Mouse (Mus musculus) A20 (cell line): Measurements from ENCODE around the gene Stil.
"Not testable (repeated sequence)": the region's sequence is repeated elsewhere in the genome, so short reads cannot be mapped to it uniquely, and the experiment has no call there.

ENCODE experiments used
- DNase-seq: peaks from one replicate; pipeline ENCODE4 v3.0.0-alpha.2; 2011; ENCODE audit warnings: low read depth, low spot score

The Stil gene

DNA sequence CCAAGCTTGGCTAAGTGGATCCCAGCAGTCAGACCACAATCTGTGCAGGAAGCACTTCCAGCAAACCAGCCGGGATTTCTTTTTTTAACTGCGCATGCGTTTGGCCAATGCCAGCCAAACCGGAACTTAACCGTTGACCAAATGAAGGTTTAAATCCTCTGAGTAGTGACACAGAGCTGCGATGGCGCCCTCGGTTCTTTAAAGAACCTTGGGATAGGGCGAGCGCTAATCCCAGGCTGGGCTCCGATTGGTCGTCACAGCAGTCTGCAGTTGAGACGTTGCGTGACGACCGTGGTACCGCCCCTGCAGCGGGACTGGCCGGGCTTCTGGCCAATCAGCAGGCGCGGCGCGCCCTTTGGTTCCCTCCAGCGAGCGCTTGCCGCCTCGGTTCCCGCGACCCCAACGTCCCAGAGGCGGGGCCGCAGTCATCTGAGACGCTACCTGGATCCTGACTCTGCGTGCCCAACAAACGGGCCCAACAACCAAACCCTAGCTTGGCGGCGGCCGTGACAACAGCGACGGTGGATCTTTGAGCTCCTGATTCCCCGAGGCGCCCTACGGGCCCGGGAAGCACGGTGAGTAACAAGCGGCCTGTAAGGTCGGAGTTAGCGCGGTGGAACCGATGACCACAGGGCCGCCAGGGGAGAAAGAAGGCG, at the start of gene Stil:
Gene Stil, plus strand, starts transcription at position 387 of the 656 bp plus-strand sequence.
- DNase-seq: peak; percentile 98

DNA sequence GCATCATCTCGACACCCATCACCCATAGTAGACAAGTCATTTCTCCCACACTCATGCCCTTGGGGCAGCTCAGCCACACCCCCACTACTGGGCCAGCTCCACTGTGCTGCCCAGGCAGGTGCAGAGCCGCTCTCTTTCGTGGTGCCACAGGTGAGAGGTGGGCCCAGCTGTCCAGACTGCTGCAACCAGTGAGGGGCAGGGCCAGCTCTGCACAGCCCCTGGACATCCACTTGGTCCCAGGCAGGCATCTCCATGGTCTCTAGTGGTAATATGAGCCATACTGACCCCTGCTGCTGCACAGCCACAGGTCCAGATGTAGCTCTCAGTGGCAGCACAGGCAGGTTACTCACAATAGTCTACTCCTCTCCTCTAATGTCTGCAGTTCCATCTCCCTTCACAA, 46.8 kb upstream of the Stil start:
- DNase-seq: no peak

DNA sequence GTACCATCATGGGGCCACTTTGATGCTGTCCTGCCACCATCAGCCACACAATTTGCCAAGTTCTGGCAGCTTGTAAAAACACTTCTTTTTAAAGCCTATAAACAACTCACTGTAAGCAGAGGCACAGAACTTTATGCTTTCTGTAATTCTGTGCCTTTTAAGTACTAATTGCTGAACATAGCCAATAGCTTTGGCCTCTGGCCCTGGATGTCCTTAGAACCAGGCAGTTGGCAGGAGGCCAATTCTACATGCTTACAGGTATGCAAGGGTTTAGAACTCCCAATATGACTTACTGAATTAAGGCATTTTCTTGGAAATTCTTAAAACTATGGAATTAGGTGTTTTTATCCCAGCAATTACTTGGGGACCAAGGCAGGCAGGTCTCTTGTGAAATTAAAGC, 42.6 kb upstream of the Stil start:
- DNase-seq: no peak

DNA sequence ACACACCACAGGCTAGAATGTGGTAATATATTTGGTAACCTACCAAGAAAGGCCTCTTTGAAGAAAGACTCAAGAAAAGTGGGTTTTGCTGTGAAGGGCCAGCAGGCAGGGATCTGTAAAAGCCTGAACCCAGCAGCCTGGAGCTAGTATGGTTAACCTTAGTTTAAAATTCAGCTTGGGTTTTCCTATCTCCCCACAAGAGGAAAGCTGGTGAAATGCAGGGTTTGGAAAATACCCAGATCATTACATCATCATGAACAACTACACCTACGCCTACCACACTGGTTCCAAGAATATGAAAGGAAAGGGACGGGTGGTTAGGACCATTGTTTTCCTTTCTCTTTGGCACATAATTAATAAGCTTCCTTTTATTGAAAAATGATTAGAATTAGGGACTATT, 41.7 kb upstream of the Stil start:
- no peak for DNase-seq

GRCm38 (mm10) chr4:114958786-114959185, 41.2 kb upstream of the Stil start:
- DNase-seq: no peak

DNA sequence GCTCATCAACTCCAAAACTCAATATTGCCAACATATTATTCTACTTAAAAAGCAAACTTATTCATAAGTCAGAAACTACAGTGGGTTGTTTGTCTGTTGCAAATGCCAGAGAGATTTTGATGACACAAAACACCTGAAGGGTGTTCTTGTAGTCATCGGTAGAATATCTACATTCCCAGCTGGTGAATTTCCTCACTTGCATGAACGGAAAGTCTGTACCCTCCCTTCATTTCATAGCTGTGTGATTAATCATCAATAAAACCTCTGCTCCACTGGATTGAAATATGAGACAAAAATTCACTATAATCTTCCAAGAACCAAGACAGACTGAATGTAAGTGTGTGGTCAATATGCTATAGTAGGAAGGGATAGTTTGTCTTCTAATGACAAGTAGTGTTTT, 40.4 kb upstream of the Stil start:
- no peak for DNase-seq

- DNase-seq: not testable (repeated sequence)
Measured at GRCm38 (mm10) chr4:114960881-114961280, 39.1 kb upstream of the Stil start.

DNA sequence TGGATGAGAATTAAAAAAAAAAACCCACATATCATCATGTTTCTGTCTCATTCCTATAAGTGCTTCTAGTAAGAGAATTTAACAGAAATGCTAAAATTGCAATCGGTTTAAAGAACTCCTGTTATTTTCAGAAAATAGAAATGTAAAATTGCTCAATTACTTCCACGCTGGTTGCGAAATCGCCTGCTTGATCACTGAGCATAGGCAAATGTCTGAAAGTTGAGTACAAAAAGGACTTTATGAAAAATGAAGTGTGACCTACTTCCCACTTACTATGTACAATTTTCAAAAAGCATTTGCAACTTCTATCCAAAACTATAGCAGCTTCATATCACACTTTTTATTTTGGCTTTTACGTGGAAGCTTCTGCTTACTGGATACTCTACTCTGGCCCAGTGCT, 29.2 kb upstream of the Stil start:
- no peak for DNase-seq

DNA sequence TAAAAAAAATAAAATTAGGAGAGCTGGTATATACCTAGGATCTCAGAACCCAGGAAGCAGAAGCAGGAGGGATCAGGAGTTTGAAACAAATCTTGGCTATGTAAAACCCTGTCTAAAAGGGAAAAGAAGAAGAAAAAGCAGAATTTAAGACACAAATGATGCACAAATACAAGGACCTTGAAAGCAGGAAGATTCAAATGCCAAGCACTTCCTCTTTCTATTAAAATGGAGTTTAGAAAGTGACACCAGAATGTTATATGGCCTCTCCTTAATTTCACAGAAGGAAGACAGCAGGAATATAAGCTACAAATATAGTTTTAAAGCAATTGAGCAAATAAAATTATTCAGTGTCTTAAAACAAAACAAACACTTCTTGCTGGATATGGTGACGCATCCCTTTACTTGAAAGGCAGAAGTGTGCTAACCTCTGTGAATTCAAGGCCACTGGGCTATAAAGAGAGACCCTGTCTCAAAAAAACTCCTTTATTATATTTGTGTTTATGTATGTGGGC, 26.7 kb upstream of the Stil start:
- DNase-seq: peak; percentile 57

GRCm38 (mm10) chr4:114982619-114983018, 17.3 kb upstream of the Stil start:
- DNase-seq: peak; percentile 67

DNA sequence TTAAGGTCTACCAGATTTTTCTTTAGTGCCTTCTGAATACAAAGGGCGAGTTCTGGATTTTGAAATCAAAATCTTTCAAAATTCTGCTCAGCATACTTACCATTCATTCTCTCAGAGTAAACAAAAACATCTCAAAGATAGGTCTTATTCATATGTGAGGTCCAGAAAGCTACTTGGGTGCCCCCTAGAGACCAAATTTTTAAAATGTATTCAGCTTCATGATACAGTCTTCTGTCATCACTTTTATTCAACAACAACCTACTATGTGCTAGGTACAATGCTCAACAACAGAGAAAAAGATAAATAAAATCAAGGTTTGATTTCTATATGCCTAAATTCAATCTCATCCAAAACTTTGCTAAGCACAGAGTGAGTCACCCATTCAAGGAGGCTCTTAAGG, 16.9 kb upstream of the Stil start:
- peak; percentile 81 for DNase-seq

GRCm38 (mm10) chr4:114986211-114986590, 13.8 kb upstream of the Stil start:
- no peak for DNase-seq

GRCm38 (mm10) chr4:114986591-114987432, 13.1 kb upstream of the Stil start, which contains the start of gene Cmpk1:
Gene Cmpk1, minus strand, starts transcription at chr4:114987241.
- DNase-seq: peak; percentile 89

GRCm38 (mm10) chr4:114994218-114994617, 5.7 kb upstream of the Stil start:
- DNase-seq: no peak

GRCm38 (mm10) chr4:114997051-114997450, 2.9 kb upstream of the Stil start:
- DNase-seq: peak; percentile 84

- DNase-seq: no peak
Measured at GRCm38 (mm10) chr4:114999445-114999772, 550 bp upstream of the Stil start.

DNA sequence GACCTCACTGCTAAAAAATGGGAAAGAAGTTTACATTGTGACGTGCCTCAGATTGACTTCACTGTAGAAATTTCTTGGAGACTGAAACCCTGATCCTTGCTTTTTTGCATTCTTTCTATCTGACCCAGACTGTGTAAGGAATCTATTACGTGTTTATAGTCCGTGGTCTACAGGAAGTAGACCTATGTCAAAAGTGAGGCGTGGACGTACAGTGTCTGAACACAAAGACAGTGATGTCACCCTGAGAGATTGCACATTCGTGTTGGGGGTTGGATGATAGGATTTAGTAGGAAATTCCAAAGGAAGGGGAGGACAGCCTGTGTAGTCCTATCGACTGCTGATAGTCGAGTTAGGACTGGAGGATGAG, 453 bp downstream of the Stil start:
- no peak for DNase-seq

- DNase-seq: no peak
Measured at GRCm38 (mm10) chr4:115014276-115014675, 14.3 kb downstream of the Stil start.

DNA sequence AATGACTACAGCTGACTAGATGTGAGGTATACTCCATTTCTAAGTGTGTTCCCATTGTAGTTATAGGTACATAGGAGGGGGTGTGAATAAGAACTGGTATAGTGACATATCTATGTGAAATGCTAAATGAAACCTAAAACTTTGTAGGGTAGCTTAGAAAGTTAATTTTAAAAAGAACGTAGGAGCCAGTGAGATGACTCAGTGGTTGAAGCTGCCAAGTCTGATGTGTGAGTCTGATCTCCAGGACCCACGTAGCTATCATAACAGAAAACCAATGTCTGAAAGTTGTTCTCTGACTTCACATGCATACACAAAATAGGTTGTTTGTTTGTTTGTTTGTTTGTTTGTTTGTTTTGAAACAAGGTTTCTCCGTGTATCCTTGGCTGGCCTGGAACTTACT, 20.0 kb downstream of the Stil start:
- DNase-seq: no peak

DNA sequence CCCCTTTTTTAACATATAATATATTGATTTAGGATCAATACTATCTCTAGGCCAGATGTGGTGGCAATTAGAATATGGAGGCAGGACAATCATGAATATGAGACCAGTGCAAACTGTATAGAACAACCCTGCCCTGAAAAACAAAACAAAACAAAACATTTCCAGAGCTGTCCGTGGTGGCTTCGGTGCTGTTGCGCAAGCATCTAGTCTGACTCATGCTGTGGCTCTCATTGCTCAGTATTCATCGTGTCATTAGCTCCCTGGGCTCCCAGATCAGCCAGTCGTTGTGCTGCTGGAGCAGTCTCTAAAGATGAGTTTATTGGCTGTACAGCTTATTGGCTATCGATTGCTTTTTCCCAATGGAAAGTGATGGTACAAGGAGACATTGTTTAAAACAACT, 35.1 kb downstream of the Stil start:
- DNase-seq: no peak

DNA sequence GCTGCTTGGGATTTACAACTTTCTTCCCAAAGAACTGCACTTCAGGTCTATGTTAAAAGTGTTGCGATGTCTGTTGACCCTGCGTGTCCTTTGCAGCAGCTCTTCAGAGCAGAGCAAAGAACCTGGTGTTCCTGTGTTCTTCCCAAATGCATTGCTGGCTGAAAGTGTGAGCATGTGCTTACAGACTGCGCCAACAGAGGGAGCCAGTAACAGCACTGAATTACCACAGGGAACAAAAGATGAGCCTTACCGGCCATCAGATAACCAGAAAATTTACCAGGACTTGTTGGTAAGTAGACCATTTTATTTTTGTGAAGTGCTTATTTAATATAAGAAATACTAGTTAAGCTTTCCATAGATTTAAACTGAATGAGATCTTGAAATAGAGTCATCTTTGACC, 38.3 kb downstream of the Stil start:
- DNase-seq: peak; percentile 37

DNA sequence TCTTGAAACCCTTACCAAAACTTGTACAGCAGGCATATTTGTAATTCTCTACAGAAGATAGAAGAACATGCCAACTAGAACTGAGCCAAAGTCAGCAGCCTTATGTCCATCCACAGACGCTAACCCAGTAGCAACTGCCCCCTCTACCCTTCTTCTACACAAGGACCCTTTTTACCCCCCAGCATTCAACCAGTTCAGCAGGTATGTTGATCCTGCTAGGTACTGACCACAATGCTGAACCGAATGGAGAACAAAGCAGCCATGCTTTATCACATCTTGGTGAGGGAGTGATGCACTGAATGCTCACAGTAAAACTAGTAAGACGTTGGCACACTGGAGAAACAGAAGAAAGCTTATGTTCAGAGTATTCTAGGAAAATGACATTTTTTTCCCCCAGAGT, 45.7 kb downstream of the Stil start:
- DNase-seq: no peak

GRCm38 (mm10) chr4:115047750-115048149, 47.8 kb downstream of the Stil start:
- DNase-seq: peak; percentile 70
